Mouse (Mus musculus) neural tube, embryonic 11.5 days (tissue): Measurements from ENCODE around the gene Stx6. TPM values are rescaled to one million over a fixed set of nuclear protein-coding genes. Genes with fewer than 3 reads are reported as not detected.

Experiments
- ATAC-seq: fragments of 200-750 bp; cut with Nextera tagmentation; 2 replicates; pipeline ENCODE4 v1.8.0; 2017; ENCODE audit warnings: moderate number of reproducible peaks, mild to moderate bottlenecking, moderate TSS enrichment, moderate library complexity; ENCODE audit not compliant: insufficient read depth, low FRiP score, low TSS enrichment
- DNase-seq: peaks from one replicate; pipeline ENCODE4 v3.0.0-alpha.2; 2015; ENCODE audit warnings: low spot score
- H3K27ac ChIP-seq: fragments of 300-500 bp; sonication (generic); 2 replicates; pipeline ENCODE4 v1.5.1; 2014; ENCODE audit warnings: low read depth, mild to moderate bottlenecking, low read length
- H3K27me3 ChIP-seq: fragments of 300-500 bp; sonication (generic); 2 replicates; pipeline ENCODE4 v1.6.1; 2014; ENCODE audit warnings: mild to moderate bottlenecking, low read length, mixed read lengths; ENCODE audit not compliant: control insufficient read depth, insufficient read depth
- H3K36me3 ChIP-seq: fragments of 300-500 bp; sonication (generic); 2 replicates; pipeline ENCODE4 v1.6.1; 2014; ENCODE audit warnings: mild to moderate bottlenecking, low read length, moderate library complexity, mixed read lengths; ENCODE audit not compliant: control insufficient read depth, insufficient read depth
- H3K4me1 ChIP-seq: fragments of 300-500 bp; sonication (generic); 2 replicates; pipeline ENCODE4 v1.6.1; 2014; ENCODE audit warnings: low read length, mixed read lengths; ENCODE audit not compliant: control insufficient read depth, insufficient read depth
- H3K4me2 ChIP-seq: fragments of 300-500 bp; sonication (generic); 2 replicates; pipeline ENCODE4 v1.6.1; 2014; ENCODE audit warnings: low read depth, mild to moderate bottlenecking, moderate library complexity
- H3K4me3 ChIP-seq: fragments of 300-500 bp; sonication (generic); 2 replicates; pipeline ENCODE4 v1.5.1; 2014; ENCODE audit warnings: low read depth, low read length
- H3K9ac ChIP-seq: fragments of 300-500 bp; sonication (generic); 2 replicates; pipeline ENCODE4 v1.6.1; 2014; ENCODE audit warnings: mild to moderate bottlenecking, low read length
- H3K9me3 ChIP-seq: fragments of 300-500 bp; sonication (generic); 2 replicates; pipeline ENCODE4 v1.6.1; 2016; ENCODE audit warnings: low read length; ENCODE audit not compliant: control insufficient read depth
- WGBS: fragments of 180-500 bp; shearing (Covaris S2); extraction: QIAGEN DNeasy Blood & Tissue Kit; methylation state at CpG from one replicate; pipeline ENCODE4 v1.1.7; 2014; 5-methylcytosine and 5-hydroxymethylcytosine counted together
- polyA plus RNA-seq: library from polyadenylated mRNA; unstranded; fragments of >200 nt; fragmentation: Nextera tagmentation; extraction: Ambion mirVana; gene quantifications from 2 replicates; pipeline ENCODE4 v1.2.1, GENCODE M21; 2014

Stx6 gene
- polyA plus RNA-seq, 1 experiment from 2014 or later = 111 TPM

- Histone ChIP-seq H3K4me3 (no peak overlapping the region), H3K4me1 (peaks cover 29% of the 10 kb centered on the region), H3K9me3 (no peaks in the 10 kb centered on the region), H3K27ac (peak overlapping the region; percentile 17; the same call in 1 of the 2 replicates), H3K36me3 (no peaks in the 10 kb centered on the region), H3K9ac (0 out of 2 replicates have a peak overlapping the region, but pooled peaks have one; percentile 22), H3K27me3 (no peaks in the 10 kb centered on the region), H3K4me2 (no peak overlapping the region)
- DNase-seq (no peak), ATAC-seq (no peak)
- 74% methylated on average over 11 of the region's 11 CpGs for WGBS
These were observed 57.8 kb downstream of the Stx6 start for GRCm38 (mm10) chr1:155216313-155216712.

- no peaks in the 10 kb centered on the region for H3K27me3 ChIP-seq
- H3K36me3 ChIP-seq = no peaks in the 10 kb centered on the region
- no peak for DNase-seq
- 56% methylated on average over 6 of the region's 6 CpGs for WGBS
- 0 out of 2 replicates have a peak overlapping the region, but pooled peaks have one; percentile 22 for H3K9ac ChIP-seq
- ATAC-seq = no peak
- no peaks in the 10 kb centered on the region for H3K9me3 ChIP-seq
- peak overlapping the region; percentile 17; the same call in 1 of the 2 replicates for H3K27ac ChIP-seq
- H3K4me2 ChIP-seq = no peak overlapping the region
- H3K4me3 ChIP-seq = no peak overlapping the region
- peaks cover 30% of the 10 kb centered on the region for H3K4me1 ChIP-seq
These were observed 58.3 kb downstream of the Stx6 start for GRCm38 (mm10) chr1:155216844-155217243.

- no peaks in the 10 kb centered on the region for H3K36me3 ChIP-seq
- no peaks in the 10 kb centered on the region for H3K27me3 ChIP-seq
- DNase-seq (peak; percentile 74), ATAC-seq (0 out of 2 replicates have a peak, but pooled peaks have one; percentile 11)
- no peak overlapping the region for H3K4me2 ChIP-seq
- WGBS = 56% methylated on average over 9 of the region's 9 CpGs
- no peaks in the 10 kb centered on the region for H3K9me3 ChIP-seq
- no peak overlapping the region for H3K27ac ChIP-seq
- peaks cover 19% of the 10 kb centered on the region for H3K4me1 ChIP-seq
- no peak overlapping the region for H3K9ac ChIP-seq
- H3K4me3 ChIP-seq = no peak overlapping the region
These were observed 59.5 kb downstream of the Stx6 start for GRCm38 (mm10) chr1:155217865-155218541.

DNA sequence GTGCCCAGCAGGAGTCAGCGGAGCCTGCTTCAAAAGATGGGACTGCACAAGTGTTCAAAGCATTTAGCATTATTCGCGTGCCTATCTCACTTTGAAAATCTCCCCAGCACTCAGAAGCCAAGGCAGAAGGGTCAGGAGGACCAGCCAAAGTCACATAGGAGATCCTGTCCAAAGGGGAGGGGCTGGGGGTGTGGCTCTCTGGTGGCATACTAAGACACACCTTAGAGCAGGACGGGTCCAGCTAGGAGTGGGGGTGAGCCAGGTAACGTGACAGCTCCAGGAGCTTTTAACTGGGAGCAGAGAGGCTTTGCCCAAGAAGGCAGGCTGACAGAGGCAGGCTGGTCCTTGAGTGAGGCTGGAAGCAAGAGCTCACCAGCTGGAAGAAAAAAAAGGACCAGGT is 60.4 kb downstream of the Stx6 start:
- DNase-seq (no peak), ATAC-seq (no peak)
- Histone ChIP-seq H3K4me1 (peaks cover 15% of the 10 kb centered on the region), H3K9ac (no peak overlapping the region), H3K4me2 (no peak overlapping the region), H3K27ac (no peak overlapping the region), H3K36me3 (no peaks in the 10 kb centered on the region), H3K27me3 (no peaks in the 10 kb centered on the region), H3K9me3 (no peaks in the 10 kb centered on the region), H3K4me3 (no peak overlapping the region)
- 79% methylated on average over 5 of the region's 5 CpGs for WGBS

- no peak for DNase-seq
- 68% methylated on average over 11 of the region's 11 CpGs for WGBS
- no peak overlapping the region for H3K4me2 ChIP-seq
These were observed 63.7 kb downstream of the Stx6 start for GRCm38 (mm10) chr1:155222101-155222669.

DNA sequence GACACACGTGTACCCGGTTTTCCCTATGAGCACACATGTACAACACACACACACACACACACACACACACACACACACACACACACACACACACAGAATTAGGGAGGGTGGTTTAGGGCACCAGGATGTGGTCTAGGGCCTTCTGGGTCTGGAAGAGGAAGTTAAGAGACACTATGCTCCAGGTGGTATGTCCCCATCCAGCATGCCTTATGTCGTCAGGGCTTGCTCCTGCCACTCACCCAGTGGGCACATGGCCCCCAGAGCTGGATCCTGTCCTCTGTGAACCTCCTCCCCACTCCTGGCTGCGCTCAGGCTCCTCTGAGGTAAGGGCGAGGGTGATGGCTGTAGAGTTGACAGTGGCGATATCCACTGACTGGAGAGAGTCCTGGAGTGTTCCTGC is 64.5 kb downstream of the Stx6 start:
- 79% methylated on average over 6 of the region's 6 CpGs for WGBS
- ATAC-seq (no peak), DNase-seq (no peak)
- H3K27ac ChIP-seq = no peak overlapping the region
- H3K4me2 ChIP-seq = no peak overlapping the region
- H3K9ac ChIP-seq = no peak overlapping the region
- H3K4me3 ChIP-seq = no peak overlapping the region
- H3K27me3 ChIP-seq = no peaks in the 10 kb centered on the region
- H3K36me3 ChIP-seq = no peaks in the 10 kb centered on the region
- H3K4me1 ChIP-seq = peaks cover 14% of the 10 kb centered on the region
- H3K9me3 ChIP-seq = no peaks in the 10 kb centered on the region

More at GRCm38 (mm10) chr1:155222101-155222669, 63.7 kb downstream of the Stx6 start:
- no peak overlapping the region for H3K27ac ChIP-seq
- no peaks in the 10 kb centered on the region for H3K27me3 ChIP-seq
- no peak for ATAC-seq
- no peak overlapping the region for H3K9ac ChIP-seq
- no peaks in the 10 kb centered on the region for H3K36me3 ChIP-seq
- no peak overlapping the region for H3K4me3 ChIP-seq
- peaks cover 14% of the 10 kb centered on the region for H3K4me1 ChIP-seq
- no peaks in the 10 kb centered on the region for H3K9me3 ChIP-seq

GRCm38 (mm10) chr1:155223849-155224554 is 65.5 kb downstream of the Stx6 start:
- Histone ChIP-seq H3K9me3 (no peaks in the 10 kb centered on the region), H3K9ac (peak overlapping the region; percentile 10; the same call in 1 of the 2 replicates), H3K36me3 (no peaks in the 10 kb centered on the region), H3K27ac (no peak overlapping the region), H3K4me3 (no peak overlapping the region), H3K27me3 (no peaks in the 10 kb centered on the region), H3K4me2 (0 out of 2 replicates have a peak overlapping the region, but pooled peaks have one; percentile 14), H3K4me1 (peaks cover 22% of the 10 kb centered on the region)
- DNase-seq (peak; percentile 81), ATAC-seq (peak; percentile 73; the same call in 1 of the 2 replicates)
- WGBS = 38% methylated on average over 16 of the region's 16 CpGs

DNA sequence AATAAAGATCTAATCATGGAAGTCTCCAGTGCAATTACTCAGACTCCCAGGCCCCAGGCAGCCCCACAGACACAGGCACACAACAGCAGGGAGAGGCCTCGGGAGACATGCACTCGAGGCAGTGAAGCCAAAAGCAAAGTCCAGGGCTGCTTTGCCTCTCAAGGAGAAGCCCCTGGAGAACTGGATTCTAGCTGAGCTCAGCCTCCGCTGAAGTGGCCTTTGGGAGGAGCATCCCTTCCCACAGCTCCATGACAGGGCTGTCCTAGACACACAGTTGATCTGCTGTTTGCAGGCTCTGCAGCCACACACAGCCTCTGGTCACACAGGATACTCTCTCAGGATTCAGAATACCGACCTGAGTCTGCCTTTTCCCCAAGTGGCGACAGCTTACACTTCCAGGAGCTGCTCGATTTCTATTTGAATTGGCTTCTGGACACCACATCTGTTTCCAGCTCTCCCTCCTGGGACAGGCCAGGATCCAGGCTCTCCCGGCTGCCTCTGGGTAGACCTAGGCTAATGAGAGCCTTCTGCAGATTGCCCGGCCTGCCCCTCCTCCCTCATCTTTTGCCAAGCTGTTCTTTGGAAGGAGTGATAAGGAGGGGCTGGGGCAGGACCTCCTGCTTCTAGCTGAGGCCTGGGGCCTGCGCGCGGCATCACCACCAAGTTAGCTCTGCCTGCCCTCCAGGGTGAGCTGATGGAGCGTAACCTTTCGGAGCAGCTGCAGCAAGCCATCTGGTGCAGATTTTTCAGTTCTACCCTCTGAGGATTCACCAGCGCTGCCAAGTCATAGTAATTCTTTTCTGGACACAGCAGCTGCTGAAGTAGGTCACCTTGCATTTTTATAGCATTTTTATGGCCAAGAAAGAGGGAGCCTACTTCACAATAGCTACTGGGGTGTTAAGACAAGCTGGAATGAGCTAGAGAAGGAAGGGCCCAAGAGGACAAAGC is 71.2 kb downstream of the Stx6 start:
- DNase-seq = peak; percentile 64
- Histone ChIP-seq H3K9ac (peak overlapping the region; percentile 33), H3K27ac (peak overlapping the region; percentile 77), H3K4me2 (no peak overlapping the region), H3K27me3 (no peaks in the 10 kb centered on the region), H3K4me1 (peaks cover 35% of the 10 kb centered on the region), H3K4me3 (no peak overlapping the region), H3K9me3 (no peaks in the 10 kb centered on the region), H3K36me3 (no peaks in the 10 kb centered on the region)
- 21% methylated on average over 14 of the region's 14 CpGs for WGBS
- ATAC-seq = peak; percentile 78
